Mouse (Mus musculus) MEL (cell line): ENCODE results near the gene Gm3285. TPM values are rescaled to one million over a fixed set of nuclear protein-coding genes. Genes with fewer than 3 reads are reported as not detected.

ENCODE experiments used
- DNase-seq: peaks from one replicate; pipeline ENCODE4 v3.0.0; 2011; ENCODE audit warnings: low read depth, low spot score
- H3K27ac ChIP-seq: 2 replicates; pipeline ENCODE4 v1.5.1; 2012; ENCODE audit warnings: low read depth, mild to moderate bottlenecking, control low read depth, low read length, moderate library complexity; ENCODE audit not compliant: control insufficient read depth
- H3K27me3 ChIP-seq, 2 experiments: fragments of 150-350 bp in 1 of 2; sonication (generic) in 1 of 2; 2 replicates each; pipeline ENCODE4 v1.6.1; 2012; ENCODE audit warnings: low read length in 2 of 2, mild to moderate bottlenecking in 2 of 2, improper control_type of control experiment in 1 of 2, moderate library complexity in 1 of 2; ENCODE audit not compliant: insufficient read depth in 2 of 2, control insufficient read depth in 1 of 2
- H3K36me3 ChIP-seq, 2 experiments: 2 replicates each; pipeline ENCODE4 v1.6.1; 2012 to 2014; ENCODE audit warnings: low read length in 2 of 2, improper control_type of control experiment in 1 of 2, inconsistent platforms in 1 of 2, mild to moderate bottlenecking in 1 of 2; ENCODE audit not compliant: insufficient read depth in 2 of 2, control insufficient read depth in 1 of 2
- H3K4me1 ChIP-seq, 2 experiments: fragments of 150-350 bp in 1 of 2; sonication (generic) in 1 of 2; 2 replicates each; pipeline ENCODE4 v1.6.1; 2012; ENCODE audit warnings: low read length in 2 of 2, improper control_type of control experiment in 1 of 2, mild to moderate bottlenecking in 1 of 2; ENCODE audit not compliant: insufficient read depth in 2 of 2, control insufficient read depth in 1 of 2
- H3K4me3 ChIP-seq, 2 experiments: fragments of 150-350 bp in 1 of 2; sonication (generic) in 1 of 2; 2 replicates each; pipeline ENCODE4 v1.5.1; 2012; ENCODE audit warnings: low read depth in 2 of 2, low read length in 2 of 2, mild to moderate bottlenecking in 2 of 2, moderate library complexity in 2 of 2, control low read depth in 1 of 2, improper control_type of control experiment in 1 of 2; ENCODE audit not compliant: control insufficient read depth in 1 of 2, insufficient read depth in 1 of 2
- H3K79me2 ChIP-seq: 2 replicates; pipeline ENCODE4 v1.6.1; 2012; ENCODE audit warnings: mild to moderate bottlenecking, low read length, moderate library complexity; ENCODE audit not compliant: control insufficient read depth, poor library complexity, insufficient read depth
- H3K9ac ChIP-seq: 2 replicates; pipeline ENCODE4 v1.6.1; 2012; ENCODE audit warnings: low read depth, mild to moderate bottlenecking, control low read depth, low read length, moderate library complexity; ENCODE audit not compliant: control insufficient read depth, poor library complexity, severe bottlenecking
- H3K9me3 ChIP-seq: fragments of 150-350 bp; sonication (generic); replicated peaks from 2 replicates; pipeline ENCODE4 v1.6.1; 2012; ENCODE audit warnings: mild to moderate bottlenecking, low read length, improper control_type of control experiment, moderate library complexity; ENCODE audit not compliant: insufficient read depth
- BHLHE40 ChIP-seq: IDR thresholded peaks from 2 replicates; pipeline ENCODE4 v1.6.1; 2012; ENCODE audit warnings: low read depth, mild to moderate bottlenecking, inconsistent platforms, low read length, improper control_type of control experiment, borderline replicate concordance
- CHD1 ChIP-seq: IDR thresholded peaks from 2 replicates; pipeline ENCODE4 v1.6.1; 2012; ENCODE audit warnings: low read depth, mild to moderate bottlenecking, inconsistent platforms, low read length, improper control_type of control experiment
- E2F4 ChIP-seq: IDR thresholded peaks from 2 replicates; pipeline ENCODE4 v1.6.1; 2011; ENCODE audit warnings: low read depth, low read length, improper control_type of control experiment, borderline replicate concordance
- ELF1 ChIP-seq: IDR thresholded peaks from 2 replicates; pipeline ENCODE4 v1.6.1; 2014; ENCODE audit warnings: low read depth, mild to moderate bottlenecking, inconsistent platforms, low read length, improper control_type of control experiment, moderate library complexity
- EP300 ChIP-seq, 2 experiments: IDR thresholded peaks; 2 replicates each; pipeline ENCODE4 v1.6.1; 2011; ENCODE audit warnings: improper control_type of control experiment in 2 of 2, low read length in 2 of 2, low read depth in 1 of 2, mild to moderate bottlenecking in 1 of 2
- GATA1 ChIP-seq: IDR thresholded peaks from 2 replicates; pipeline ENCODE4 v1.6.1; 2011; ENCODE audit warnings: low read depth, low read length, improper control_type of control experiment
- HCFC1 ChIP-seq: IDR thresholded peaks from 2 replicates; pipeline ENCODE4 v1.6.1; 2012; ENCODE audit warnings: low read depth, mild to moderate bottlenecking, inconsistent platforms, low read length, improper control_type of control experiment, moderate library complexity
- JUND ChIP-seq: IDR thresholded peaks from 2 replicates; pipeline ENCODE4 v1.6.1; 2011; ENCODE audit warnings: low read depth, mild to moderate bottlenecking, improper control_type of control experiment, low read length
- KAT2A ChIP-seq: conservative IDR thresholded peaks from 2 replicates; pipeline ENCODE4 v1.6.1; 2012; ENCODE audit warnings: low read depth, low read length, improper control_type of control experiment, inconsistent platforms
- MAX ChIP-seq: IDR thresholded peaks from 2 replicates; pipeline ENCODE4 v1.6.1; 2011; ENCODE audit warnings: low read length, improper control_type of control experiment
- MAZ ChIP-seq: IDR thresholded peaks from 2 replicates; pipeline ENCODE4 v1.6.1; 2012; ENCODE audit warnings: low read depth, mild to moderate bottlenecking, inconsistent platforms, low read length, improper control_type of control experiment
- MXI1 ChIP-seq: IDR thresholded peaks from 2 replicates; pipeline ENCODE4 v1.6.1; 2011; ENCODE audit warnings: mild to moderate bottlenecking, low read depth, low read length, improper control_type of control experiment
- MYC ChIP-seq: IDR thresholded peaks from 2 replicates; pipeline ENCODE4 v1.6.1; 2011; ENCODE audit warnings: low read depth, mild to moderate bottlenecking, low read length, improper control_type of control experiment, moderate library complexity
- NELFE ChIP-seq: IDR thresholded peaks from 2 replicates; pipeline ENCODE4 v1.6.1; 2011; ENCODE audit warnings: low read depth, low read length, improper control_type of control experiment
- POLR2A ChIP-seq, 2 experiments: IDR thresholded peaks; 2 replicates each; pipeline ENCODE4 v1.6.1; 2011 to 2012; ENCODE audit warnings: low read length in 2 of 2, mild to moderate bottlenecking in 2 of 2, control low read depth in 1 of 2, improper control_type of control experiment in 1 of 2, low read depth in 1 of 2, moderate library complexity in 1 of 2; ENCODE audit not compliant: control insufficient read depth in 1 of 2, insufficient read depth in 1 of 2, poor library complexity in 1 of 2
- POLR2AphosphoS5 ChIP-seq: IDR thresholded peaks from 2 replicates; pipeline ENCODE4 v1.6.1; 2012; ENCODE audit warnings: low read depth, borderline replicate concordance, mild to moderate bottlenecking, inconsistent platforms, low read length, moderate library complexity, mixed read lengths
- RAD21 ChIP-seq: IDR thresholded peaks from 2 replicates; pipeline ENCODE4 v1.6.1; 2011; ENCODE audit warnings: mild to moderate bottlenecking, low read depth, low read length, improper control_type of control experiment
- RCOR1 ChIP-seq: IDR thresholded peaks from 2 replicates; pipeline ENCODE4 v1.6.1; 2012; ENCODE audit warnings: low read depth, mild to moderate bottlenecking, inconsistent platforms, low read length, improper control_type of control experiment
- SIN3A ChIP-seq: IDR thresholded peaks from 2 replicates; pipeline ENCODE4 v1.6.1; 2012; ENCODE audit warnings: low read length, improper control_type of control experiment, inconsistent platforms
- SMC3 ChIP-seq: IDR thresholded peaks from 2 replicates; pipeline ENCODE4 v1.6.1; 2011; ENCODE audit warnings: low read depth, low read length, improper control_type of control experiment
- TBP ChIP-seq: IDR thresholded peaks from 2 replicates; pipeline ENCODE4 v1.8.0; 2011; ENCODE audit warnings: low read depth, low read length, improper control_type of control experiment
- TCF12 ChIP-seq: IDR thresholded peaks from 2 replicates; pipeline ENCODE4 v1.6.1; 2014; ENCODE audit warnings: low read depth, mild to moderate bottlenecking, inconsistent platforms, low read length, improper control_type of control experiment, moderate library complexity
- USF1 ChIP-seq: IDR thresholded peaks from 2 replicates; pipeline ENCODE4 v1.6.1; 2014; ENCODE audit warnings: low read depth, mild to moderate bottlenecking, inconsistent platforms, low read length, improper control_type of control experiment, moderate library complexity
- USF2 ChIP-seq, 2 experiments: IDR thresholded peaks; 2 replicates each; pipeline ENCODE4 v1.6.1; 2011 to 2012; ENCODE audit warnings: improper control_type of control experiment in 2 of 2, low read length in 2 of 2, borderline replicate concordance in 1 of 2, inconsistent platforms in 1 of 2, low read depth in 1 of 2, mild to moderate bottlenecking in 1 of 2; ENCODE audit not compliant: insufficient read depth in 1 of 2
- ZC3H11A ChIP-seq: IDR thresholded peaks from 2 replicates; pipeline ENCODE4 v1.6.1; 2012; ENCODE audit warnings: low read depth, mild to moderate bottlenecking, inconsistent platforms, low read length, improper control_type of control experiment
- ZMIZ1 ChIP-seq: IDR thresholded peaks from 2 replicates; pipeline ENCODE4 v1.6.1; 2012; ENCODE audit warnings: low read depth, mild to moderate bottlenecking, inconsistent platforms, low read length, improper control_type of control experiment, moderate library complexity
- ZNF384 ChIP-seq: IDR thresholded peaks from 2 replicates; pipeline ENCODE4 v1.6.1; 2012; ENCODE audit warnings: low read depth, mild to moderate bottlenecking, inconsistent platforms, low read length, improper control_type of control experiment
- polyA plus RNA-seq, 2 experiments: library from polyadenylated mRNA; stranded (reverse) in 1 of 2; unstranded in 1 of 2; fragments of >175 nt in 1 of 2; fragments of >200 nt in 1 of 2; gene quantifications; 2 replicates each; pipeline versions ENCODE4 v1.2.1 to v1.2.4; 2012; ENCODE audit warnings: low replicate concordance in 2 of 2, low read depth in 1 of 2; ENCODE audit not compliant: insufficient read length in 2 of 2, insufficient read depth in 1 of 2, missing spikeins in 1 of 2
- total RNA-seq: library from RNA; depleted of rRNA; stranded (reverse); fragments of 300-350 nt; gene quantifications from 2 replicates; pipeline ENCODE4 v1.2.3, GENCODE M21; 2012

Gene Gm3285
- total and polyA plus RNA-seq, 3 experiments: not detected

DNA sequence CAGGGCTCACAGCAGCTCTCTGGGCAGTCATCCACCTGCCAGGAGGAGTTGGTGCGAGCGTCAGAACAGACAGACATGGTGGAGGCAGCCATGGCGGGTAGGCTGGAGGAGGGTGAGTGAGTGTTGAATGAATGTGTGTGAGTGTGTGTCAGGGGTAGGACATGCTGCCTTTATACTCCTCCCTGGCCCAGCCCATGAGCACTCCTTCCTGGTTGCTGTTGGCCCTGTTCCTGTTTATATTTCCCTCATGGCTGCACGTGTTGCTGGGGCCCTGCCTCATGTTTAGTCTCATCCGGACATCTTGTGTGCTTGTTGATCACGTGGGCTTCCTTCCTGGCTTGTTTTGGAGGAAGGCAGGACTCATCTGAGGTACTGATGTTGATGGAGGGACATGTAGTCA, 34.8 kb upstream of the Gm3285 start, which contains the start of gene Krtap10-4:
Gene Krtap10-4 (minus strand): TSS at position 145 of the 400 bp plus-strand sequence.
- Histone ChIP-seq H3K9ac (no peak within 1 kb of the TSS), H3K79me2 (no peaks in the 10 kb centered on the region), H3K36me3 (no peaks in the 10 kb centered on the region), H3K27me3 (peaks cover 0 to 4% of the 10 kb centered on the region in 2 experiments; a peak in 2 of 4 replicates), H3K4me1 (no peaks in the 10 kb centered on the region), H3K4me3 (no peak within 1 kb of the TSS), H3K27ac (no peak within 1 kb of the TSS), H3K9me3 (no peaks in the 10 kb centered on the region)
- TF ChIP-seq MAX: no peak
- no peak for TF ChIP-seq JUND
- no peak for TF ChIP-seq NELFE
- TF ChIP-seq ZNF384: no peak
- TF ChIP-seq USF2 (IDR thresholded peaks at IDR 0.05; ENCODE audit: borderline replicate concordance in 1 of 2, insufficient read depth in 1 of 2, low read depth in 1 of 2, low read length in 2 of 2): no peak
- TF ChIP-seq TCF12: no peak
- no peak for DNase-seq

DNA sequence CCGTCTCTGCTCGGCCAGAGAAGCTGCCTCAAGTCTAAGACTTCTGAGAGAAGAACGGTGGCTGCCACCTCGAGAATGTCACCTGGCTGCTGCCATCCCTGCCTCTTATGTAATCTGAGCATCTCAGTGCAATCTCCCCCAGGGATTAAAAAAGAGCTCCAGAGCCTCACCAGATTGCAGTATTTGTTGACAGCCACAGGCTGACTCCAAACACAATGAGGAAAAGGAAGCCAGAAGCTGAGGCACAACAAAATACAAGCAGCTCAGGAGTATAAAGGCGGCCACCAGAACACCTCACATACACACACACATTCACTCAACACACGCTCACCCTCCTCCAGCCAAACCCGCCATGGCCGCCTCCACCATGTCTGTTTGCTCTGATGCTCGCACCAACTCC, 26.1 kb upstream of the Gm3285 start, which contains the start of gene Krtap10-10:
Gene Krtap10-10 (plus strand): TSS at position 301 of the 400 bp plus-strand sequence.
- H3K27ac ChIP-seq: no peak within 1 kb of the TSS
- no peak for DNase-seq
- no peak within 1 kb of the TSS for H3K4me3 ChIP-seq
- no peaks in the 10 kb centered on the region for H3K36me3 ChIP-seq
- H3K4me1 ChIP-seq: no peaks in the 10 kb centered on the region
- peaks cover 0 to 2% of the 10 kb centered on the region in 2 experiments; a peak in 1 of 4 replicates for H3K27me3 ChIP-seq
- H3K79me2 ChIP-seq: no peaks in the 10 kb centered on the region
- H3K9ac ChIP-seq: no peak within 1 kb of the TSS
- no peak for TF ChIP-seq GATA1
- TF ChIP-seq ZC3H11A: no peak
- TF ChIP-seq KAT2A: no peak
- no peak for TF ChIP-seq ZMIZ1
- no peak for TF ChIP-seq POLR2A (IDR thresholded peaks at IDR 0.05; ENCODE audit: control insufficient read depth in 1 of 2, insufficient read depth in 1 of 2, low read depth in 1 of 2, low read length in 2 of 2, poor library complexity in 1 of 2)
- TF ChIP-seq TBP: no peak
- TF ChIP-seq EP300 (IDR thresholded peaks at IDR 0.05; ENCODE audit: low read depth in 1 of 2, low read length in 2 of 2): no peak
- TF ChIP-seq POLR2AphosphoS5: no peak
- H3K9me3 ChIP-seq: no peaks in the 10 kb centered on the region

DNA sequence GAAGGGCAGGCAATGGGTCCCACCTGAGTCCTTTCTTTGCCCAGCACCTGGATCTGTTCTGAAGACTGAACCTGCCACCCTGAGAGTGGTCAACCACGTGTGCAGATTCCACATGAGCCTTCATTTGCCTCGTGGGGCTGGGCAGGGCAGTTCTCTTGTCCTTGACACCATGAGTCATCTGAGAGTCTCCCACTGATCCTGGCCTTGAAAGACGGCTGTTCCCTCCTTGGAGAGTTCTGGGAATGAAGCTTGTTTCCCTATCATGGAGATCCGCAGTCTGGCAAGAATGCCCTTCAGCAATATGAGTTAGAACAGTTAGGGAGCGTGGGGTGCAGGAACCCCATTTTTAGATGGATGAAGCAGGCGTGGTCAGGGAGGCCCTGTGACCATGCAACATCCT, 22.8 kb upstream of the Gm3285 start:
- Histone ChIP-seq H3K9me3 (no peaks in the 10 kb centered on the region), H3K79me2 (no peaks in the 10 kb centered on the region), H3K36me3 (no peaks in the 10 kb centered on the region), H3K4me3 (no peak overlapping the region), H3K27me3 (no peaks in the 10 kb centered on the region; a peak in 1 of 4 replicates), H3K4me1 (no peaks in the 10 kb centered on the region), H3K27ac (no peak overlapping the region), H3K9ac (no peak overlapping the region)
- TF ChIP-seq RAD21 (no peak), CHD1 (no peak), MAZ (no peak), MYC (no peak), POLR2AphosphoS5 (no peak), USF2 (IDR thresholded peaks at IDR 0.05; ENCODE audit: borderline replicate concordance in 1 of 2, insufficient read depth in 1 of 2, low read depth in 1 of 2, low read length in 2 of 2) (no peak), ELF1 (no peak), GATA1 (no peak), SIN3A (no peak), BHLHE40 (no peak), POLR2A (IDR thresholded peaks at IDR 0.05; ENCODE audit: control insufficient read depth in 1 of 2, insufficient read depth in 1 of 2, low read depth in 1 of 2, low read length in 2 of 2, poor library complexity in 1 of 2) (no peak), MXI1 (no peak), USF1 (no peak), RCOR1 (no peak), HCFC1 (no peak), SMC3 (no peak), E2F4 (no peak)
- DNase-seq: no peak
